Mouse (Mus musculus): ENCODE data around the gene Ipo9.

DNA sequence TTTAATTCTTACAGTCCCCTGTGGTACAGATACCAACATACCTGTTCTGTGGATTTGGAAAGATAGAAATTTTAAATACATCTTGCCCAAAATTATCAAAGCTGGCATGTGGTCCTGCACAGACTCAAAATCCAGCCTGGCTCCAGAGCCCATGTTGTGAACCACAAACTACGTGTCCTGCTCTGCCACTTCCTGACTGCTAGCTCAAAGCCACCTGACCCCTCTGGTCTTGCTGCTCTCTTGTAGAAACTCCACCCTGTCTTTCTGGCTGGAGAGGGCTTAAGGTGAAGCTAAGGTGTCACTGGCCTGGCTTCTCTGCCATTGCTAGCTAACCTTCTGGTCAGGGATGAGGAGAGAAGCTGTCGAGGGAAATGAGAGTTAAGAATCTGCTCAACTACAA, 51.3 kb downstream of the Ipo9 start:
- TF ChIP-seq POLR2A (IDR thresholded peaks at IDR 0.05; ENCODE audit: low read depth, low read length) (no peak), CTCF (IDR thresholded peaks at IDR 0.05; ENCODE audit: extremely low read depth, insufficient read depth, insufficient read length, insufficient replicate concordance) (no peak)
